Mouse (Mus musculus) retina, adult 2 months (tissue): ENCODE results near the gene Hoga1.
"Not testable (repeated sequence)": the region's sequence is repeated elsewhere in the genome, so short reads cannot be mapped to it uniquely, and the experiment has no call there.

Experiments used
- DNase-seq: peaks from one replicate; pipeline ENCODE4 v3.0.0-alpha.2; 2012; ENCODE audit warnings: low read depth, low spot score

Gene Hoga1

DNA sequence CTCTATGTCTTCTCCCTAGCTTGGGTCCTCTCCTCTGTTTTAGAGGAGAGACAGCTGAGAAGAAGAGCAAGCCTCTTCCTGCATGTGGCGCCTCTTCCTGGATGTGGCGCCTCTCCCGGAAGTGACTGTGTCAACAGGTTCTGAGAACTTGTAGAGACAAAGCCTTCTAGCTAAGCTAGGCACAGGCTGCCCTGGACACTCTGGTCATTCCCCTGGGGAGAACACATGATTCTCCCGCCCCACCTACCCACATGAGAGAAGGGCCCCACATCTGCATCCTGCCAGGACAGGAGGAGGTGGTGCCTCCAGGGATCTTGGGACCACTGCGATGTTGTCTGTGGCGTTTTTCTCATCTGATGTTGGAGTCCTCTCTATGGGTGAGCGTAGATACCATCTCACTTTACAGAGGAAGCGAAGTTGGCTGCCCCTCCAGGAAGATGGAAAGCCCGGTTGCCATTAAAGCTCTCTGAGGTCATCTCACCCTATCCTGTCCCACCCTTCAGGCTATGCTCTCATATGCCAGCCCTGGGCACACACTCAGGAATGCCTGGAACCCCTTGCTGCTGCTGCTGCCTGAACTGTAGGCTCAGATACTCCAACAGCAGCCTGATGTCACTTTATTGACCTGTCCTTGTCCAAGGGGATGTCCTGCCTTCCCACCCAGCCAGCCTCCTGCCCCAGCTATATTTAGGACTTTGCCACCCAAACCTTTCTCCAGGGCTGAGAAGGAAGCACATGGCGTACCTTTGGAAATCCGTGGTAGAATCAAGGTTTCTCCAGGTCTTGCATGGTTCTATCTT lies 23.2 kb downstream of the Hoga1 start:
- no peak for DNase-seq

DNA sequence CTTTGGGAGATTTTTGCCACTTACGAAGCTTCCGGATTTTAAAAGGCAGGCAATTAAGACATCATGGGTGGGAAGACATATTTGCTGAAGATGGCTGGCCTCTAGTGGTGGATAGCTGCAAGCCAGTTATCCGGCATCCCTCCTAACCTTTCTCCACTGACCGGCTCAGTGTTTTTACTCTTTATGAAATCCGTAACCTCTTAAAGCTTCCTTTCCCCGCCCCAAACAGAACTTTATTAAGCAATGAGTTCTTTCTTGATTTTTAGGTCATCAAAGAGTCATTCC lies 23.8 kb downstream of the Hoga1 start:
- DNase-seq, result no peak

DNA sequence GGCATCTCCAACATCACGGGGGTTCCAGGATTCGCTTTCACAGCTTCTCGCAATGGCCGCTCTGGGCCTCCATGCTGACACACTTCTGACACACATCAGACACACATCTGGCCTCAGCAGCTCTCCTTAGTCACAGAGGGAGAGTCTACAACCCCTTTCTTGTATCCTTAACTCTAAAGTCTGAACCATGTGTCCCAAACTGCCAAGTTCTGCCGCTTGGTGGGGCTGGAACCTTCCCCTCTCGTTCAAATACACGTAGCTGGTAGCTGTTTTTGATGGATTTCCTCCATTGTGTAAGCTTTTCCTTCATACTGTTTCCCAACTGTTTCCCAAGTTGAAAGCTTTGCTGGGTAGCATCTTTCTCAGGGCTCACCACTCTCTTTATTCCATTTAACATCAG lies 25.8 kb downstream of the Hoga1 start:
- DNase-seq, result no peak

DNA sequence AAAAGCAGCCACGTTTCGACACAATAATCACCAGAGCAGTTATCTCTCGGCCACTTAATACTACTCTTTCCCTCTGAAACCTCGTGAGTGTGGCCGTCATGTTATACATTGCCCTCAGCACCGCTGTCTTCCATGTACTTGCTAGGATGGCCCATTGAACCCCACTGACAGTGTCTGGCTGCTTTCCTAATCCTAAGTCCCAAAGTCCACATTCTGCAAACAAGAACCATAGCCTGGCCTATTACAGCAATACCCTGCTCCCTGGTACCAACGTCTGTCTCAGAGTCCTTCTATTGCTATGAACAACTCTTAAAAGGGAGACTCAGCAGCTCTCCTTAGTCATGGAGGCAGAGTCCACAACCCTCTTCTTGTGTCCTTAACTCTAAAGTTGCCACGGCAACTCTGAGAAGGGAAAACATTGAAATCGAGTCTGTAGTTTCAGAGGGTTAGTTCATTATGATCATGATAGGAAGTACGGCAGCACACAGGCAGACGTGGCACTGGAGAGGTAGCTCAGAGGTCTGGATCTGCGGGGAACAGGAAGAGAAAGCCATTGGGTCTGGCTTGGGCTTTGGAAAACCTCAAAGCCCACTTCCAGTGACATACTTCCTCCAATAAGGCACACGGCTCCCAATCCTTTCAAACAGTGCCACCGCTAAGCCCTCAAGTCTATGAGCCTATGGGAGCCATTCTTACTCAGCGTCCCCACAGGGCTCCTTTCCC lies 26.6 kb downstream of the Hoga1 start:
- DNase-seq, result no peak

DNA sequence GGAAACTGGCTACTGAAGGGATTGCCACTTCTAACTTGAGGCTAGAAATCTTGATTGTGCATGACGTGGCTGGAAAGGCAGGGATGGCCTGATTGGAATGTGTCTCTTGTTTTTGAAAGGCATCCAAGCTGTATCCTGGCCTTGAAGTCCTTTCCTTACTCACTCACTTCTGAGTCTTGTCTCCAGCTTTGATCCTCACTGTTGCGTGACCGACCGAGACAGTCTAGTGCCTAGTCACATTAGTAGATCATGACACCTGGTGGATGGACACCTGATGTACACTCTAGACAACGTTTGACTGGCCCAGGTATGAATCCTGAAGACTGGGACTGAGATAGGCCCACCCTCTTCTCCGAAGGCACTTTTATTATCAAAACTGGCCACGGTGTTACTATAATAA lies 27.4 kb downstream of the Hoga1 start:
- no peak for DNase-seq

DNA sequence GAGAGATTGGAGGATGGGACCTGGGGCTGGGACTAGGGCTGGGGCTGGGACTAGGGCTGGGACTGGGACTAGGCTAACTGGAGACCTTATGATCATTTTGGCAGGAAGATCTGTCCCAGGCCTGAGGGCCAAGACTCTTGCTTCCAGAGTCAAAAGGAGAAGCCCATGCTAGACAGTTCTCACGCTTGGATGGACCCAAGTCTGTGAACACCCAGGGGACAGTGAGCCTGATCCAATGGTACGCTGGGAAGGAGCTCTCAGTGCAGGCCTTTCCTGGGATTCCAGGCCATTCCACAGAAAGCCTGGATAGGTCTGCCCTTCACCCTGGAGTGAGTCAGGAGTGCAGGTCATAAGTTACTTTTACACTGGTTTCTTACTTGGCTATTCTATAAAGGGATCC lies 29.6 kb downstream of the Hoga1 start:
- no peak for DNase-seq

DNA sequence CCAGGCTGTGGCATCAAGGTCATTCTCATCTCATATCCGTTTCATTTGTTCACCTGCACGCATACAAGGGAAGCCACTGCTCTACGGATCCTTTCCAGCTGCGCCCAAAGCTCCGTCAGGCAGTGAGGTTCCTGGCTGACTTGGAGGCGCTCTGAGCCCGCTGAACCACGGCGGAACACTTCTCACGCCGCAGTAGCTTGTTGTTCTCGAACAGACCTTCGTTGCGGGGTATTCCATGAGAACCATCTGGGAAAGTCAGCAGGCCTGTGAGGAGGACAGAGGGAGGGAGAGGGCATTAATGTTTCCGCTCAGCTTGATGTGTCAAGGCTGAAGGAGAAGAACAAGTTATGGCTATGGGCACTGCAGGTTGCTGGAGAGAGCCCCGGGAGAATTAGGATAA lies 30.6 kb downstream of the Hoga1 start:
- no peak for DNase-seq

DNA sequence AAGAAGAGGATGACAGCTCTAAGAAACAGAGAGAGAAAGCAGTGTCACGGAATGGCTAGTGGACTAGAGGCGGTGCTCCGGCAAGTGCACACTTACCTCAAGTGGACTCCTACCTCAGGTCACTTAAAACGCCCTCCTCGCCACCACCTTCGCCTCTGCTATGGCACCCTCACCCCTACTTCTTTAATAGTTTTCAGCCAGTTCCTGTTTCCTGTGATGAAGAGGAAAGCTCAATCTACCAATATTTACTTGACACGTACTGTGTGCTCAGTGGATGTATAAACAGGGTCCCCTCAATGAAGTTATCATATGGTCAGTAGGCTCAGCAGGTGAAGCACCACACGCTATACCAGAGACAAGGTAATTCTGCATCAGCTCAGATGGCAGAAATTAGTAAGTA lies 33.2 kb downstream of the Hoga1 start:
- DNase-seq, result no peak

DNA sequence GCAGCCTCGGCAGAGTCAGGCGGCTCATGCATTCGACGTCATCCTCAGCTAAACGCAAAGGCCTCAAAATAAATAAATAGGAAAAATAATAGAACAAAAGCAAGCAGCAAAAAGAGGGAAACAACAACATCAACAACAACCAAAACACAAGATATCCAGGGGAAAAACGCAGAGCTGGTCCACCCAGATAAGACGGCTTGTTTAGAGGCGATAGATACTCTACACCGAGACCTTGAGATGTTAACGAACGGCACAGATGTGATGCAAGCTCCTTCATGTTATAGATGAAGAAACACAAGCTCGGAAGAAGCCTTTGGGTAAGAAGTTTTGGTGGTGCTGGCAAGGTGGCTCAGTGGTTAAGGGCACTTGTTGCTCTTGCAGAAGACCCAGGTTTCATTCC lies 33.6 kb downstream of the Hoga1 start:
- DNase-seq, result no peak

DNA sequence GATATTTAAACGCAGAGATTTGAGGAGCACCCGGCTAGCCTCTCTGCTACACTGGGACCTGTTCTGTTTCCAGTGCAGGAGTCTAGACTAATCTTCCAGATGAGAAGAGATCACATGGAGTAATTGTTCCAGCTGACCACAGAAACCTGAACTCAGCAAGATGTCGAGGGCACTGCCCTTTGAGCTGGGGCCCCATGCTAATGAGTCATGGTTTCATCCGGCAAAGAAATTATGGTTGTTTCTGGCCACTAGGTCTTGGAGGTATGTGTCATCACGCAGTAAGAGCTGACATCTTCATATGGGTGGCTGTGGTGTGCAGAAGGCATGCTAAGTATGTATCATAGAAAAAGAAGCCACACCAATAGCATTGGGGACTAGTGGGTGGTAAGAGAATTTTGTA lies 34.5 kb downstream of the Hoga1 start:
- DNase-seq, result no peak

DNA sequence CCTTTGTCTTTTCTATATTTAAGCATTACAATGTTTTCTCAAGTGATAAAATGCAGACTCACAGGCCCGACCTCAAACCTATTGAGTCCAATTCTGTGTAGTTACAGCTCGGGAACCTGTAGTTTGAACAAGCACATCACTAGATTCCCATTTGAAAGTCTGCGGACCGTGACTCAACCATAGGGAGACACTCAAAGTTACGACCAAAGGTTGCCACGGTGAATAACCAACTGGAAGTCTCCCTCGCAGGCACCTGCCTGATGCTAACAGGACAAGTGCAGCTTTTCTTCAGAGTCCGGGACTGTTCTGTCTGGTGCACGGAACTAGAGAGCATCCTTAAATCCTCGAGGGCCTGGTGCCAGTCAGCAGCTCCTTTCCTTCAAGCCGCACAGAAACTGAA lies 35.1 kb downstream of the Hoga1 start:
- no peak for DNase-seq

DNA sequence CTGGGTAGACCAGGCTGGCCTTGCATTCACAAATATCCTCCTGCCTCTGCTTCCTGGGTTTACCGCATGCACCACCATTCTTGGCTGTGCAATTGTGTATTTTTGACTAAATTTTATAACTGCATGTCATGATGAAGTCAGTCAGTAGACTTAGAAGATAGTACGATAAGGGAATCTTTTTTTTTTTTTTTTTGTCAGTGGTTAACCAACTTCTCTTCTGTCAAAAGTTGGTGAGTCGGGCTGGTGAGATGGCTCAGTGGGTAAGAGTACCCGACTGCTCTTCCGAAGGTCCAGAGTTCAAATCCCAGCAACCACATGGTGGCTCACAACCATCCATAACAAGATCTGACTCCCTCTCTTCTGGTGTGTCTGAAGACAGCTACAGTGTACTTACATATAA lies 36.2 kb downstream of the Hoga1 start:
- DNase-seq, result not testable (repeated sequence)

DNA sequence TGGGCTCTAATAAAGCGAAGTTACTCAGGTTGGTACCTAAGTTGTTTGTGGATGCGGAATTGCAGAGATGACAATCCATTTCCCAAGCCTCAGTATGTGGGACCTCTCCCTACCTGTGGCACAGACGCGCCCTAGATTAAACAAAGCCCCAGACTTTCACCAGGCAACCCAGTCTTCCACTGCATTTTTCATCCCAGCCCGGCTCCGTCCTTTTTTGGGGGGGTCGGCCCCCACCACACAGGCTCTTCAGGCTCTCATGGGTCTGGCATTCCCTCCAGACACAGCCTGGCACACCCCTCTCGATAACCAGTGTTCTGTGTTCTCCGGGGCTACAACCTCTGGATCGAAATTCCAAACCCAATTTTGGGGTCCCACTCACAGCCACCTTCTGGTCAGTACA lies 40.3 kb downstream of the Hoga1 start:
- DNase-seq, result no peak

DNA sequence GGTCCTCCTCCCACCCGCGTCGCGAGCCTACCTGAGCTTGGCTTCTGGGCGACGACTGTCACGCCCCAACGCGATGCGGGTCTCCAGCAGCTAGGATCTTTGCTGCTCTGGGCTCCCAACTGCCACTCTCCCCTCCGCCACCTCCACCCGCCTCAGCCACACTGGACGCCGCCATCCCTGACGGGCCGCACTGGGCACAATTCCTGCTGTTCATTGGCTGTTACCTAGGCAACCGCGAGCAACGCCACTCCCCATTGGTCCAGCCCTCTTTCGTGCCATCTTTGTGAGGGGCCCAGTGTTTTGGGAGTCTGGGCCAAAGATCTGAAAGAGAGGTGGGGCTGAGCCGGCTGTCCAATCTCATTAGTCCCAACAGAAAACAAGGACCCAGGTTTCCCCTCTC lies 40.8 kb downstream of the Hoga1 start, which contains the start of gene Morn4:
Morn4 (minus strand) TSS at position 192 of the 400 bp plus-strand sequence.
- DNase-seq, result peak; percentile 82

DNA sequence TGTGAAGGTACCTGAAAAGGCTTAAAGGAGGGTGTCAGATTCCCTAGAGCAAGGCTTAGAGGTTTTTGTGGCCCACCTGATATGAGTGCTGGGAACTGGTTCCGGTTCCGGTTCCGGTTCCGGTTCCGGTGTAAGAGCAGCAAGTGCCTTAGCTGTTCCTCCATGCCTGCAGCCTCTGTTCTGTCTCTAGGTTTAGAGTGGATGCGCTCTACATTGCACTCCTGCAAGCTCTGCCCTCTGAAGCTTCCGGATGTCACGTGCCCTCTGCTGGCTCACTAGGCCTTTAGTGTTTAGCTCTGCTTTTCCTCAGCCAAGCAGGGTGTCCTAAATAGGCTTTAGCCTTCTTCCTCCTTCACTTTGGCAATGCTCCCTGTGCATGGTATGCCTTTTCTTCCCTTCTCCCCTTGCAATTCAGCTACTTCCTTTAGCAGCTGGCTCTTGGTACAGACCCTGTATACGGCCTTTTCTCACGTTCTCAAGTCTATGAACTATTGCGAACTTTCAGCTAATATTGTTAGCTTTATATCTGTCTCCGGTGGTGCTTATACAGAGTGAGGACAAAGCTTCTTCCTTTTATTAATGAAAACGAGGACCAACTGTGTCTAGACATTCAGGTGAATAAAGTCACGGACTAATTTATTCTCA lies 43.8 kb downstream of the Hoga1 start:
- no peak for DNase-seq

DNA sequence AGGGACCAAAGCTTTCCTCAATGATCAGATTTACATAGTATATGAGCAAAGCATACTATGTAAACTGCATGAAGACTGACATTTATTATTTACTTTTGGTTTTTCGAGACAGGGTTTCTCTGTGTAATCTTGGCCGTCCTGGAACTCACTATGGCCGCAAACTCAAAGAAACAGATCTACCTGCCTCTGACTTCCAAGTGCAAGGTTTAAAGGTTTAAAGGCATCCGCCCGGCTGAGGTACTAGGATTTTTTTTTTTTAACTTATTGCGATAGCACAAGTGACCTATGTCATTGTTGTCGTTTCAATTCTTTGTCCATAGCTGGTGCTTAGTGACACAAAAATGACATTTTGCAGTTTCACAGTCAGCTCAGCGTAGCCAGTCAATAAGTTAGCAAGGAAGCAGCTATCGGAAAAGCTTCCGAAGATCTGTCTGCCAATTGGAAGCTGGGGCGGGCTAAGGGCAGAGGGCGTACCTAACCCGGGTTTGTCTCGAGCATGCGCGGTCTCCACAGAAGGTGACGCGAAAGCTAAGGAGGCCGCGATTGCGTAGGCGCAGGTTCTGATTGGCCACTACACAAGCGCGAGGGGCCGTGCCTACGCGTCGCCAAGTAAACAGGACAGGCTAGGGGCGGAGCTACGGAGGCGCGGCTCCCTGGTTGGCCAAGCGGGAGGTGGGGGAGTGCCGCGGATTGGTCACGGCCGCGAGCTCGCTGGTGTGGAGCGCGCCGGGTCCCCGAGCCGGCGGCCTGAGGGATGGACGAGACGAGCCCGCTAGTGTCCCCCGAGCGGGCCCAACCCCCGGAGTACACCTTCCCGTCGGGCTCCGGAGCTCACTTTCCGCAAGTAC lies 44.6 kb downstream of the Hoga1 start, which contains the start of gene Pi4k2a:
Pi4k2a (plus strand) TSS at position 723 of the 848 bp plus-strand sequence.
- peak; percentile 98 for DNase-seq

DNA sequence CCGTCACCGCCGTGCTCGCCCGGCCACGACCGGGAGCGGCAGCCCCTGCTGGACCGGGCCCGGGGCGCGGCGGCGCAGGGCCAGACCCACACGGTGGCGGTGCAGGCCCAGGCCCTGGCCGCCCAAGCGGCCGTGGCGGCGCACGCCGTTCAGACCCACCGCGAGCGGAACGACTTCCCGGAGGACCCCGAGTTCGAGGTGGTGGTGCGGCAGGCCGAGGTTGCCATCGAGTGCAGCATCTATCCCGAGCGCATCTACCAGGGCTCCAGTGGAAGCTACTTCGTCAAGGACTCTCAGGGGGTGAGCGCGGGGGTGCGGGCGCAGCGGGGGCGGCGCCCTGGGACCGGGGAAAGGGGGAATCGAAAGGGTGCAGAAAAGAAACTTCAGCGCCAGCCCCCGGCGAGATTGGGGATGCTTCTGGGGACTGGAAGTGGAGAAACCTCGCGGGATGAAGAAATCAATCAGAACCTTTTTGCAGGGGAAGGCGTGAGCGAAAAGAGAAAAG lies 45.3 kb downstream of the Hoga1 start:
- no peak for DNase-seq

DNA sequence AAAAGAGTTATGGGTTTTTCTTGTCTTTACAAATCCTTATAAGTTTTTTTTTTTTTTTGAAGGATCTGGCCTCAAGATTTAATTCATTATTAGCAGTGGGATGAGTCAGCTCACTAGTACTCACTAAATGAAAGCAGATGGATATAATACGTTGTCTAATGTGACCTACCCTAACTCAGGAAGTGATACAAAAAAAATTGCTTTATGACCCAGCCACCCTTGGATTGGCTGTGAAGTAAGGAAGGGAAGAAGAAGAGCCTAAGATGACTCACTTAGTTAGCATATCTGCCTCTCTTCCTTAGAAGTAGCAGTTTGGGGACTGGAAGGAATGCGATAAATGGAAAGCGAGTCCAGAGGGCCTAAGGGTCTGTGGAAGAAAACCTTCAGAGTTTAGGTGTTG lies 54.0 kb downstream of the Hoga1 start:
- no peak for DNase-seq

DNA sequence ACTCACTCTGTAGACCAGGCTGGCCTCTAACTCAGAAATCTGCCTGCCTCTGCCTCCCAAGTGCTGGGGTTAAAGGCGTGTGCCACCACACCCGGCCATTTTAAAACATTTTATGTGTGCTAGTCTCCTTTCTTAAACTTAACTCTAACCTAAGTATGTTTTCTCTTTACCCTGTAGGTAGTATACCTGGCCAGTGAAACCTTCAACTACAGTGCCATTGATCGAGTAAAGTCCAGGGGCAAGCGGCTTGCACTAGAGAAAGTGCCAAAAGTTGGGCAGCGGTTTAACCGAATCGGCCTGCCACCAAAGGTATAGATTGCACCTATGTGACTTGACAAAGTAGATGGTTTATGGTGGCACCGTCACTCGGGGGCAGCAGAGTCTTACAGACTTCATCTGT lies 59.3 kb downstream of the Hoga1 start:
- no peak for DNase-seq

DNA sequence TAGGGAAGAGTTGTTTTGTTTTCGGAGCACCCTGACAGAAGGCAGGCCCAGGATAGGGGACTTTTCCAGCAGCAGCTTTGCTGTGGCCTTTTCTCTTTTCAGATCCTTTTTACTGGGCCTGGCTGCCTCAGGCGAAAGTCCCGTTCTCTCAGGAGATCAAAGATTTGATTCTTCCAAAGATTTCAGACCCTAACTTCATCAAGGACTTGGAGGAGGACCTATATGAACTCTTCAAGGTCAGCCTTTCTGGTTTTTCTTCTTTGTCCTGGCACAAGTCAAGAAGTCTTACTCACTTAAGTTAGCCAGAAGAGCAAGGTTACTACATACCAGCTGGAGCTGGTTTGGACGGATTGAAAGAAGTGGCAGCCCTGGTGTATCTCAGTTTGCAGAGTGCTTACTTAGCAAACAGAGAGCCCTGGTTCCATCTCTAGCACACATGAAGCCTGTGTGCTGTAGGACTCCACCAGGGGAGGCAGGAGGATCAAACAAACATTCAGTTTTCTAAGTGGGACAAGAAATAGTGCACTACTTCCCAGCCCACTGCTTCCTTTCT lies 70.4 kb downstream of the Hoga1 start:
- DNase-seq, result no peak

DNA sequence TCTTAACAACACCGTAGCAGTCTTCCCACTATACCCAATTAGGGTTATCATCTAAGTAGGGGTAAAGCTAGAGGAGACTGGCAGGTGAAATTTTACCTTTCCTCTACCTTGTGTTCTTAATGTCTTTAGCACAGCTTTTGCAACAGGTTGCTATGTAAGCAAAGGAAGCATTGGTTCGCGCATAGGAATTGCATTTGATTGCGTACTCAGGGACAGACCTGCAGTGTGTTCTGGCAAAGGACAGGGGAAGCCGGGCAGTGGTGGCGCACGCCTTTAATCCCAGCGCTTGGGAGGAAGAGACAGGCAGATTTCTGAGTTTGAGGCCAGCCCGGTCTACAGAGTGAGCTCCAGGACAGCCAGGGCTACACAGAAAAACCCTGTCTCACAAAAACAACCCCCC lies 72.7 kb downstream of the Hoga1 start:
- no peak for DNase-seq
